Mouse (Mus musculus) layer of hippocampus, postnatal 10 days (tissue): ENCODE results near the gene Fermt1. TPM values are rescaled to one million over a fixed set of nuclear protein-coding genes. Genes with fewer than 3 reads are reported as not detected.

Experiments used
- DNase-seq, 2 experiments: peaks; one replicate each; pipeline ENCODE4 v3.0.0; 2021; ENCODE audit warnings: low spot score in 2 of 2
- total RNA-seq, 2 experiments: library from RNA; stranded (reverse); gene quantifications; 2 replicates each; pipeline ENCODE4 v1.2.3; 2021

Fermt1 gene
- total RNA-seq, 2 experiments from 2014 or later = 0.18 to 0.47 TPM

- DNase-seq = no peak
Observed at GRCm38 (mm10) chr2:132922076-132922873, 23.4 kb downstream of the Fermt1 start.

GRCm38 (mm10) chr2:132914785-132915184 lies 30.9 kb downstream of the Fermt1 start:
- no peak for DNase-seq

DNA sequence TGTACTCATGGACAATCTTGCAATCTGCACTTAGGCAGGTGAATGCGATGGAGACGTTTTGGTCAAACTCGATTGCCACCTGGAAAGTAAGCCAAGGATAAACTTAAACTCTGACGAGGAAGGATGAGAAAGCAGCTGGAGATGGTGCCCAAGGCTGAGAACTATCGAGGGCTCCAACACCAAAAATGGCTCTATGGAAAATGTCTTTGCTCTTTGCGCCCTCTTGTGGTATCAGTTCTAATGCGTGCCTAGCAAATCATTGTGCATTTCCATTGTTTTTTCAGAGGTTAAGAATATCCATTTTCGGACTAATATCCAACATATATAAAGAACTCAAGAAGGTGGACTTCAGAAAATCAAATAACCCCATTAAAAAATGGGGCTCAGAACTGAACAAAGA lies 38.9 kb downstream of the Fermt1 start:
- DNase-seq = peak; percentile 22 to 47

DNA sequence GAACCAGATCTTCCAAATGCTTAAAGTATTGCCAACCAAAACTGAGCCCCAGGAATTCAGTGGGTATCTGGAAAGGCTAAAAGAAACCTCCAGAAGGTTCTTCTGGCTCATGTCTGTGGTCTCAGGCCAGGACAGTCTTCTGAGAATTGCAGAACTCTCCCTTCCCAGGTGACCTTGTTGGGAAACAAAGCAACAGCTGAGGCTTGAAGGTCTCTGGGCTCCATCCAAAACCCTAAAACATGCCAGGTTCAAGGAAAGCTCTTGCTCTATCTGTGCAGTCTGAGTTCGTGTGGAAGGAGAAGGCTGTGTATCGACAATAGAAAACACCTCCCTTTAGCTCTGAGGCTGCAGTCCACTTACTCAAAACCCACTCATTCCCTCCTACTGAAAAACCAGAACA lies 40.7 kb downstream of the Fermt1 start:
- DNase-seq = no peak

DNA sequence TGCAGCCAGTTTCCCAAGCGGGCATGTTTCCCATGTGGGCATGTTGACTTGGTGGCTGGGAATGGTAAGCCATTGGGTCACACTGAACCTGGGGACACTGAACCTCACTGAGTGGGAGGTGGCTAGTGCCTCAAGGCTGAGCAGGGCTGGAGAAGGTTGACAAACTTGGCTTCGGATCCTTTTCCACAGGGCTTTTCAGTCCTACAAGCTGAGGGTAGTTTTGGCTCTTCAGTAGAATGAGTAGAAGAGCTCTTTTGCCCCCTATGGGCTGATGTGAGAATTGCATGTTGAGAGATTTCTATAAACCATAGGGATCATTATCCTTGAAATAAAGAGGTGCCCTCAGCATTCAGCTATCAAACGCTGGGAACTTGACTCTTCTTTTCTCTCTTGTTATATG lies 42.2 kb downstream of the Fermt1 start:
- peak; percentile 48 to 68 for DNase-seq

DNA sequence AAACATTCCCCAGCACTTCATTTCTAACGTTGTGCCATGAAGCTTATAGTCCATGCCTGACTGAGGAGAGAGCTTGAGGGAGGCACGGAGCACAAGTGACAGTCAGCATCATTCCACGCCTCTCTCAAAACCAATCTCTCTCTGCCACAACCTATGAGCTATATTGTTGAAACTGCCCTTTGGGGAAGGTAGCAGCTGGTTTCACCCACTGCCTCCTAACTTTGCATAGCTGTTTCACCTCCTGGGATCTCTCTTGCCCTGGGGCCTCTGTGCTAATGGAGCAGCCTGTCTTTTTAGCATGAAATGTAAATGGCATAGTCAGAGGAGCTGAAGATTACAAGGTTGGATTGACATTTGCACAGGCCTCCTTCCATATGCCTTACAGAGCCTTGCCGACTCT lies 43.6 kb downstream of the Fermt1 start:
- no peak for DNase-seq

DNA sequence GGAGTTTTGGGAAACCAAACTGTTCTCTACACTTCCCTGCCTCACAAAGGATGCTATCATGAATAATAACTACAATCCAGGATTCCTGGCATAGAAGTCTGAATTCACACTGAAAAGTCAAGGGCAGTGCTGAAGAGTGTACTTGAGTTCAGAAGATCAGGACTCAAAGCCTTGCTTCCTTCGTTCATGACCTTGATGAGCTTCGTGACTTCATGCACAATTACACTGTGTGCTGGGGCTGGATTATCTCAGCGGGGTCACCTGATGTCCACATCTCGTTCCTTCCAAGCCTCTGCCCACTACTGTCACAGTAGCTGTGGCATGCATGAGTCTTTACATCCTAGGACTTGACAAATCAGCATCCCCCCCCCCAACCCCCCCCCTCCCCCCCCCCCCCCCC lies 44.1 kb downstream of the Fermt1 start:
- no peak for DNase-seq

GRCm38 (mm10) chr2:132900596-132900995 lies 45.1 kb downstream of the Fermt1 start:
- no peak for DNase-seq

DNA sequence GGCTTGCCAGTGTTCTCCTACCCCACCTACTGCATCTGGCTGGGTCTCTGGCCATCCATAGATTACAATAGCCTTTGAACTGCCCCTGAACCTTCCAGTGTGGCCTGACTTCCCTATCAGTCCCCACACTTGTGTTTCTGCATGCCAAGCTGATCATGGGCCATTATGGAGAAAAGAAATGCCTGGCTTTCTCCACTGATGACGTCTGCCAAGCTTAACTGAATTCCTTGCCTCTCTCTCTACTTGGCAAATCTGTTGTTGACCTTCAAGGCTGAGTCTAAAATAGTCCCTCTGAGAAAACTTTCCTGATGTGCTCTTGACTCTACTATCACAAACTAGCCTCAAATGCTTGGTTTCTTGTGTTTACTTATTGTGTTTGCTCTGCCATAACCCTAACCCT lies 47.5 kb downstream of the Fermt1 start:
- DNase-seq = no peak

DNA sequence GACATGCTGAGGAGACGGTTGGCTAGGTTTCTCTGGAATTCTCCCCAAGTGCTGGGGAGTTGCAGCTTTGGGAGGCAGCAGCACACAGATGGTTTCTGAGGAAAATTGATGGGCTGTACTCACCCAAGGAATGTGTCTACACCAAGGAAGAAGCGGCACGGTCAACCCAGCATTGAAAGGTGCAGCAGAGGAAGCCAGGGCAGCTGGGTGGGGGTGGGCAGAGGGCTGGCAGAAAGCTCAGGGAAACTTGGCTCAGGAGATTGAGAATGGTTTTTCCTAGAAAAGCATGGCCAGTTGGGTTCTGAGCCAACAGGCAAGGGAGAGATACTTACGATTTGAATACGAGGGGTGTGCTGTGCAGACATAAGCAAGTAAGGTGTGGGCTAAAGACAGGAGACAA lies 51.9 kb downstream of the Fermt1 start:
- no peak for DNase-seq

- no peak for DNase-seq
Observed at GRCm38 (mm10) chr2:132885312-132885711, 60.4 kb downstream of the Fermt1 start.

DNA sequence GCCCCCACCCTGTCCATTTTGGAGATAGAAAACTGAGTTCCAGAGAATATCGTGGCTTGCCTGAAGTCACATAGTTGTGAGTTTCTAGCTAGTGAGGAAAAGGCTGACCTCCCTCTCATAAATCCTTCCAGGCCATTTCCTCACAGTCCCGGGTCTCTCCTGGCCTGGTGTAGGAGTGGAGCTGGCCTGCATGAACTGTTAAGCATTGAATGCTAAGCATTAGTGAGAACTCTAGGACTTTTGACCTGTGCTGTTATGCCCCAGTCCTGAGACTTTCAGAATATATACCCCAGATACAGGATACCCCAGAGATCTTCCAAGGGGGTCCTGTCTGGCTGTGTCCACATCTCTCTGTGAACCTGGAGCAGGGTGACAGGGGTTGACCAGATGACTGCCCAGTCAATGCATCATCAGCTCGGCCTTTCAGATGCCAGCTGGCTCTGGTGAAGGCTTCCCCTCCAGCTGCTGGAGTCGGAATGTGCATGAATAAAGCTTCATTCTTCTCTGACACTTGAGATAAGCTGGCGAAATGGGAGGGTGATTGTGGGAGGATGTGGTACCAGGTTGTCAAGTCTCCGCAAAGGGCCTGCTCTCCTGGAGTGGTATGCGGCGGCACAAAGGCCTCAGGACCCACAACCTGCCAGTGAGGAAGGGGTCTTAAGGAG lies 61.3 kb downstream of the Fermt1 start:
- no peak for DNase-seq

DNA sequence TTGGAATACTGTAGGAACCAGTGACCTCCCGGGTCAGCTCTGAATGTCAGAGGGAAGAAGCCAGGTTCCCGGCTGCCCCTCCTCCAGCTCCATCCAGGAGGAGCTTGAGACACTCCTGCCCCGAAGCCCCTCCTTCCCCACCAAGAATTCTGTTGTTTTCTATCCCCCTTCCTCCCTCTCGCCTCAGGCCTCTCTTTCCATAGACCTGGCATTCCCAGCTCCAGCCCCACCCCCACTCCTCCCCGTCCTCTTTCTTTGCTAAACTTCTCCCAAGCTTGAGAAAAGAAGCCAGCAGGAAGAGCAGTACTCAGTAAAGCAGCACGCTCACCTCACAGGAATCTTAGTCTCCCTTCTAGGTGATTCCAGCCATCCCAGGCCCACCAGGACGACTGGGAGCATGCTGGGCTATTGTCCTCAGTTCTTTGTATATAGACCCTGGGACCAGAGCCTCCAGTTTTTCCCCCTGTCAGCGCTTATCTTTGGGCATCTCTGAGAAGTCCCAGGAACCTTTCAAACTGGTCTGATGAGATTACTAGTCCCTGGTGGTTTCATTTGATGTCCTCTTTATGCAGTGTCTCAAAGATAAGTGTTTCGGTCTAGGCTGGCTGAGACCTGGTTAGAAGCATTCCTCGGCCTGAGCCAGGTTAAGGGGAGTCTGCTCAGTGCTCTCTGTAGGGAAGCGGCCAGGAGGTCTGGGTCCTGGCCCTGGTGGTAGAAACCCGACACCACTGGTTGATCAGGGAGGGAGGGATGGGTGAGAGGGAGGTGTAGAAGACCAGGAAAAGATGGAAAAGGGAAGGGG lies 64.7 kb downstream of the Fermt1 start, which contains the start of gene Lrrn4:
TSS of gene Lrrn4 (minus strand) at position 48 of the 802 bp plus-strand sequence.
- DNase-seq = no peak

- peak; percentile 56 to 60 for DNase-seq
Observed at GRCm38 (mm10) chr2:132879261-132880044, 66.3 kb downstream of the Fermt1 start.

DNA sequence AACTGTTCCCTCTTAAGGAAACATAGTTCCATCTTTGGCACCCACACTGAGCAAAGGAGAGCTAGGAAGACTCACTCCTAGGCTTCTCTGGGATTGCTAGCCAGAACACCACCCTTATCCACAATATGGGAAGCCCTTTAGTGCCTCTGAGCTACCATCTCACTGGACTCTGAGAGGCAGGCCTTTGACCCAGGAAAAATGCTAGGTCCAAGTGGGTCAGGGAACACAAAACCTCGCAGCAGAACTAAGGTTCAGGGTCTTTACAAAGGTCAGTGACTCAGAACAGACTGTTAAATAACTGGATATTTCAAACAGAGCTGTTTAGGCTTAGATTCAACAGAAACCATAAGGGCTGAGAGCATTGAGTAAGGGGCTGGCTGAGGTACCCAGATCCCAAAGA lies 68.7 kb downstream of the Fermt1 start:
- no peak for DNase-seq

- DNase-seq = no peak
Observed at GRCm38 (mm10) chr2:132873657-132874326, 71.9 kb downstream of the Fermt1 start.

- DNase-seq = no peak
Observed at GRCm38 (mm10) chr2:132871663-132872062, 74.0 kb downstream of the Fermt1 start.

GRCm38 (mm10) chr2:132870286-132870685 lies 75.4 kb downstream of the Fermt1 start:
- no peak for DNase-seq

- no peak for DNase-seq
Observed at GRCm38 (mm10) chr2:132869682-132870081, 76.0 kb downstream of the Fermt1 start.

GRCm38 (mm10) chr2:132867521-132867920 lies 78.2 kb downstream of the Fermt1 start:
- DNase-seq = no peak
